Mouse (Mus musculus): ENCODE results near the gene Tsku.

Gene Tsku

DNA sequence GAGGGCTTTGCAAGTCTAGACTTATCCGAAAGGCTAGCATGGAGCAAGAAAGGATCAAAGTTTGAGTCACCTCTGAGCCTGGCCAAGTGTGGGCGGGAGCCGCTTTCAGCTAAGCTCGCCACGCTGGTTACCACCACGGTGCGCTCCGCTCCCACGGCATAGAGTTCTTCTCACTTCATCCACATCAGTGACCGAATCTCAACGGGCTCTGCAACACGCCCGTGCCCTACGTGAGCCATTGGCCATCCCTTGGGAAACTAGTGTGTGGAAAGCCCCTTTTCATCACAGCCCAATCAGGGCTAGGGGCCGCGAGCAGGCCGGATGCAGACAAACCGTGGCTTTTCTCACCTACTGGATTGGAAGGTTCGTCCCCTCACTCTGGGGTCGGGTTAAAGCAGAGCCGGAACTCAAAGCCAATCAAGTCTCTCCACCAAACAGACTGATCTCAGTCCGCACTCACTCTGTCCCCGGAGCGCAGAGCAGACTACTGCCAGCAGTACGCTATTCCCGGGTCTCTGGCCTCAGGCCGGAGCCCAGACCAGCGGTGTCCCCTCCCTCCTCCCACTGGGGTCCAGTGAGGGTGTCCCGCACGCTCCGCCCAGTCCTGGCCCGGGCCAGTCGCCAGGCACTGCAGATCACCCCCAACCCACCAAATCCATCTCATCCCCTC, 1.0 kb downstream of the Tsku start:
- DNase-seq (ENCODE audit: low spot score in 2 of 2), result peak; percentile 34 to 46

DNA sequence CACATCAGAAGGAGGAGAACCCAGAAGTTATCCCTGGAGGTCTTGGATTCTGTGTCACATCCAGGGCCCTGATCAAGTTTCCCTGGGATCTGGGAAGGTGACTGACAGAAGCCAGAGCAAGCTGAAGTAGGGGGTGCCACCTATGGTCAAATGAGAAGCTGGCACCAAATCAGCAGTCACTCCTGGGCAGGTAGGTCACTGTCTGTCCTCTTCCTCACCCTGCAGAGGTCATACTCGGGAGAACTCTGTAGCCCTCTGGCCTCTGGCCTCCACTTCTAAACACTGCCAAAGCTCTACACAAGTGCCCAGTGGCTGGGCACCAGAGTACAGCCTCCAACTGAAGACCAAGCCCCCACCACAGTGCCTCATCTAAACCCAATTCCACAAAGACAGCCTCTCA, 3.1 kb downstream of the Tsku start:
- no peak for DNase-seq (ENCODE audit: low spot score in 2 of 2)

DNA sequence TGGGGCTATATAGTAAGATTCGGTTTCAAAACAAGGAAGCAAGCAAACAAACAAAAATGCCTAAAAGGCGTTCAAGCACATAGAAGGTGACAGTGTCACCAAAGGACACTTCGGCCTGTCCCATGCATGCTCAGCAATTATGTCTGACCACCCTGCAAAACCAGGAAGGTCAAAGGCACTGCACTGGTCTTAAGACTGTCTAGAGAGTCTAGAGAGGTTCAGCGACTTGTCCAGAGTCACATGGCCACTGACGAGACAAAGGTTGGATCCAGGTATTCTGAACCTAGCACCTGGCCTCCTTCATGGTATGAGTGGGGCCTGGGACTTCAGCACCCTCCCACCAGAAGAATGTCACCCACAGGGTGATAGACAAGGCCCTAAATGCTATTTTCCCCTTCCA, 3.8 kb downstream of the Tsku start:
- DNase-seq (ENCODE audit: low spot score in 2 of 2), result no peak

DNA sequence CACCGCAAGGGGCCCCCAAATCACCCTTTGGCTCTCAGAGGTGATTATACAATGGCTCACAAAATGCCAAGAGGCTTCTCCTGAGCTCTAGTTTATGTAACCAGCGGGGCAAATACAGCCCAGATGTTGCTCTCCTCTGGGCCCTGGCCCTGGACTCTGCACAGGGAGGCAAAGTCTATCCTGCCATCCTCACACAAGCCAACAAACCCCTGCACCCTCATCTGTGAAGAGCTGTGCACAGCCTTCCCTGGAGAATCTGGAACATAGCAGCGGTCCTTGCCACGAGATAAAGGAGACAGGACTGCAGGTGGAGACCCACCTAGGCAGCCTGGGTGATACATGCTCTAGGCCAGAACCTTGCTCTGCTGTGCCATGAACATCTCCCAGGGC, 6.2 kb downstream of the Tsku start:
- DNase-seq (ENCODE audit: low spot score in 2 of 2), result no peak

DNA sequence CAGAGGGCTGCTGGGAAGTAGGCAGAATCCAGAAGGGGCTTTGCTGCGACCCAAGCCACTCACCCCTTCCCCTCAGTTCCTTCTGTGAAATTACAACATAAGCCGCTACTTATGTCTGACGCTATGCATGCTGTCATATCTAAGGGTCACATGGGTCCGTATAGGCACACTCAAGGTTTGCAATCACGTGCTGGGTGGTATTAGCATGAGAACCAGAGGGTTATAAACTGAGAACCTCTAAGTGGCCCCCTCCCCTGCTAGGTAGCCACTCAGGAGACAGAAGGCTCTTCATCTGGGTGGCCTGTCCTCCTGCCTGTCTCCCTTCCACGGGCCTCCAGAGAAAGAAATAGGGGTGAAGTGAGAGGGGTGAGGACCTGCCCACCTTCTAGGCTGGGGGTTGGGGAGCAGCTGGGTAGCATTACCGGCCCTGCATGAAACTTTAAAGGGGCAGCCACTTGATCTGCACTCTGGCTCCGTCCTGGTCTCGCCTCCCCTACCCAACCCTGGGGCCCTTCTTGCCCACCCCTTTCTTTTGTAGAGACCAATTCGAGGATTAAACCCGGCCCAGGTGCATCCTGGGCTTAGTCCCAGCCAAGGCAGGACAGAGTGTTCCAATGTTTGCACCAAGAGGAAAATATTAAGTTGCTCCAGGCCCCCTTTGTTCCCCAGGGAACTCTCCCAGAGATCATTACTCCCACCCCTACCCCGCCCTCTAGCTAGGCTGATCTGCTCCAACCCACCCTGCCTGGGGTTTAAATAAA, 6.8 kb downstream of the Tsku start:
- no peak for DNase-seq (ENCODE audit: low spot score in 2 of 2)

DNA sequence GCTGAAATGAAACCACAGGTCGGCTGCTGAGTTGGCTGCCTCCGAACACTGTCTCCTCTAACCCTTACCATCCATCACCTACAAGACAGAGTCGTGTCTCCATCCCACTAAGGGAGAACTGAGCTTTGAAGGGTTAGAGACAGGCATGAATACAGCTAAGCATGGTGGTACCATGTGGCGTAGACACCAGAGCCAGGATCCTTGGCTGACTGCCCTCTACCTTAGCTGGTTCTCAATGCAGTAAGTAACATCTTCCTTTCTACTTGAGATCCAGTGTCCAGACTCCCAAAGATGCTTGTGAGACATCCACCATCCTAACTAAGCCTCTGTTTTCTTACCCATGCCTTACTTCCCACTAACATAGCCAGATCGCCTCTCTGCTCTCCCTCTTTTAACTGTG, 7.5 kb downstream of the Tsku start:
- DNase-seq (ENCODE audit: low spot score in 2 of 2), result no peak

DNA sequence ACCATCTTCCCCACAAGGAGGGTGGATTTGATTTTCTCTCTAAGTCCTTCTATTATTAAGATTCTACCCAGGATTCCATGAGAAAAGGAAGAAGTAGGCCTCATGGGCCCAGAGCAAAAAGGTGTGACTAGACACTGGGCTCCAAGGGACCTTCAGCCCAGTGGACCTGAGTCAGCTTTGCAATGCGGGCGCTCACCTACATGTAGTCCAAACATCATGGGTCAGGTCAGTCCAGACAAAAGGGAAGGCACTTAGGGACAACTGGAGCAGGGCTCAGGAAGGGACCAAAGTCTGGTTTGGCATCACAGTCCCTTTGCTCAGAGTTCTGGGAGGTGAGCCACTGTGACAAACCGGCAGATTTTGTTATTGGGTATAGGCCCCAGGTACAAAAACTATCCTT, 9.6 kb downstream of the Tsku start:
- no peak for DNase-seq (ENCODE audit: low spot score in 2 of 2)

DNA sequence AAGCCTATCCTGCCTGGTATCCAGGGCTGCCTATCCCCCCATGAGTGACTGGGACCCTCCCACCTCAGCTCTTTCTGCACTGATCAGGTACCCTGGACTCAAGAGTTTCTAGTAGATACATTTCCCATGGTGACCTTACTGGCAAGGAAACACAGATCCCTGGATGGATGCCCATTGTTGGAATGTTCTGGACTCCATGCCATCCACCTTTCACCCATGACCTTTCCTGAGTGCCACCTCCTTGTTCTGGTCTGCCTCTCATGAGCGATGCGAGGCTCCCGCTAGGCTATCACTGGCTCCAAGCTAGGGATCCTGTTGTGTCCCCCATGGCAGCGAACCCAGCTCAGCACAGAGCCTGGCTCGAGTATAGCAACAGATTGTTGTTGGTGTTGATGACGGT, 11.3 kb downstream of the Tsku start:
- no peak for DNase-seq (ENCODE audit: low spot score in 2 of 2)

DNA sequence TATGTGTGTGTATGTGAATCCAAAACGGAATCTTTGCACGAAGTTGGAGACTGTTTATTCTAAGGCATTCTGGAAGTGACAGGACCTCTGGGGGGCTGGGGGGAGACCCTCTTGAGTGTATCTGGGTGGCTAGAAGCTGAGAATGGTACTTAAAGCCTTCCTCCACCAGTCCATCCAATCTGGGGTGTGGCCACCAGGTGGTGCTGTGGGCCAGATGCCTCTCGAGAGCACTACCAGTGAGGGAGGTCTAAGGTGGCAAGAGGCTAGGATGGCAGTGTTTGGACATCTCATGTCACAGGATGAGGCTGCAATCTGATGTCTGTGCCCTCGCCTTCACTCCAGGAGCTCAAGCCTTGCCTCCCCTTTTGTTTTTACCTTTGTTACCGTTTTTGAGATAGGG, 12.0 kb downstream of the Tsku start:
- DNase-seq (ENCODE audit: low spot score in 2 of 2), result peak; percentile 53 to 70

DNA sequence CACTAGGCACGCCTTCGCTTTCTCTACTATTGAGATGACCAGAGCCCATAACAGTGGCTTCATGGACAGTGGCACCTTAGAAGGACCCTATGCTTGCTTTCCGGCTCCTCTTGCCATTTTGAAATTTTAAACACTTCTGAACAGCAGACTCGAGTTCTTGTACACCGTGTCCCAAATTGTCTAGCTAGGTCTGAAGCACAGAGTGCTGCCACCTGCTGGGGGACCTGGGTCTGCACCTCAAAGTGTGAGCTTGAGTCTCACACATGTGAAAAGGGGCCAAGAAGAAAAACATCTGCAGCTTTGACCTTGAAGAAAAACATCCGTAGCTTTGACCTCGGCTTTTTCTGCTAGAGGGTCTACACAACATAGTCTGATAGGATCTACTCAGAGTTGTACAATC, 13.1 kb downstream of the Tsku start:
- peak; percentile 38 to 59 for DNase-seq (ENCODE audit: low spot score in 2 of 2)

DNA sequence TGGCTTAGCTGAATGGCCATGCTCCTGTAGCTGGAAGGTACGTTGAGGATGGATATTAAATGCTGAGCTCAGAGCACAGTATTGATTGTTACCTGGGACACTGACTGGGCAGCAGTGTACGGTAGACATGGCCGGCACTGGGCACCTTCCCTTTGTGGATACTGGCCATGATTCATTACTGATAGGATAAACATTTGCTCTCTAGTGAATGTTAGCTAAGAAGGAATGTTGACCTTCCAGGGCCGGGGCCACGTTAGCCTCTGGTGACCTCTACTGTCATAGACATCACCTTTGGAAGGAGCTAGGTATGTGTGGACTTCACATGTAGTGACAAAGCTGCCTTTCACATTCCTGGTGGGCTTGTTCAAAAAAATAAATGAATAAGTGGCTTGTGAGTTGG, 13.7 kb downstream of the Tsku start:
- no peak for DNase-seq (ENCODE audit: low spot score in 2 of 2)

DNA sequence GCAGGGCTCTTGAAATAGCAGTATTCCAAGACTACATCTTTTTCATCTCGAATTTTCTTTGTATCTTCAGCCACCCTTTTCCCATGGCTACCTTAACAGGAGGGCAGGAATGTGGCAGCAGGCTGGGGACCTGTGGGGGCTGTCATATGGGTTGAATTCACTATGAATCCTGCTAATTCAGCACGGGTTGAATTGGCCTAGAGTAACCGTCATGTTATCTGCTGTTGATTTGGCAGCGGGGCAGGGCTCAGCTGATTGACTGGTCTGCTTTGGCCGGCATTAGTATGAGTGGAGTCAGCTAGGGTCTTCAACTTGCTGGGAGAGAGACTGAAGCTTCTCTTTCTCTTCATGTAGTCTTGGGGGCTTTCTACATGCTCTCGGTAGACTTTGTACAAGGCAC, 16.1 kb downstream of the Tsku start:
- DNase-seq (ENCODE audit: low spot score in 2 of 2), result no peak

DNA sequence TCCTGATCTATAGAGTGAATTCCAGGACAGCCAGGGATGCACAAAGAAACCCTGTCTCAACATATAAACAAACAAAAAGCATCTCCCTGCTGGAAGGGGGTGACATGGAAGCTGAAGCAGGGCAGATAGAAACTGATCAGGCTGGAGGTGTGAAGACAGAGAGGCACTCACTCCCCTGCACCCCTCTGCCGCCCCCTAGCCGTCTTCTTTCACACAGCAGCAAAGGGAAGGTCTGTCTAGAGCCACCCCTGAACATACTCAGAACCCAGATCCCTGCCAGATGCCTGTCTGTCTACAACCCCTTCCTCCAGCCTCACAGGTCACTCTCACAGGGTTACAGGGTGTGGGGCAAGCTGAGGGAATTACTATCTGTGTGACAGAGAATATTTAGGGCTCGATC, 16.8 kb downstream of the Tsku start:
- DNase-seq (ENCODE audit: low spot score in 2 of 2), result peak; percentile 22 to 41

DNA sequence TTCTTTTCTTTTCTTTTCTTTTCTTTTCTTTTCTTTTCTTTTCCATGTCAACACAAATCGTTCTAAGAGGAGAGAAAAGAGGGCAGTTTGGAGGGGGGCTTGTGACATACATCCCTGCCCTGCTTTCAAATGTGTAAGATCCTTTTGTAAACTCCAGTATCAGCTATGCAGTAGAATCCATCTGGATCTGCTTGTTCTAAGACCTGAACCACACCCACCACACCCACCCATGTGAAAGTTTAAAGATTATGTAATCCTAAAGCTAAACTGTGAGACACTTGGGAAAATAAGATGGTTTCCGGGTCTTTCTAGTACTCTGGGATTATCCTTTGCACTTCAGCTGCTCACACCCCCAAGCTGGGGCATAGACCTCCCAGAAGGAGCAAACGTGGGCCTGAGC, 18.9 kb downstream of the Tsku start:
- no peak for DNase-seq (ENCODE audit: low spot score in 2 of 2)

DNA sequence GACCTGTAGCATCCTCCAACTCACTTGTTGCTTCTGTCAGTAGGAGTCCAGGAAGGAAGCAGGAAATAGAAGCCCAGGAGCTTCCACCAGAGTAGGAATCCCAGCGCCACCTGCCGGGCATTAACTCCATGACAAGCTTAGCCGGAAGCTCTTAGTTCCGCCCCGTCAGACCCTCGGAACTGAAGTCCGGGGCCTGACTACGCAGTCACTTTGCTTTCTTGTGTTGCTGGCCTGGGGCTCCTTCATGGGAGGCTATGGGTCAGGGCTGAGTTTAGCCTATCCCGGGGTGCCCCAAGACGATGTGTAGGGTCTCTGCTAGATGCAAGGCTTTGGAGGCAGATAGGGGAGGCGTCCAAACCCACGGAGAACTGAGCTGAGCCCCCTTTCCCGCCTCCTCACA, 19.7 kb downstream of the Tsku start:
- DNase-seq (ENCODE audit: low spot score in 2 of 2), result peak; percentile 67 to 77

DNA sequence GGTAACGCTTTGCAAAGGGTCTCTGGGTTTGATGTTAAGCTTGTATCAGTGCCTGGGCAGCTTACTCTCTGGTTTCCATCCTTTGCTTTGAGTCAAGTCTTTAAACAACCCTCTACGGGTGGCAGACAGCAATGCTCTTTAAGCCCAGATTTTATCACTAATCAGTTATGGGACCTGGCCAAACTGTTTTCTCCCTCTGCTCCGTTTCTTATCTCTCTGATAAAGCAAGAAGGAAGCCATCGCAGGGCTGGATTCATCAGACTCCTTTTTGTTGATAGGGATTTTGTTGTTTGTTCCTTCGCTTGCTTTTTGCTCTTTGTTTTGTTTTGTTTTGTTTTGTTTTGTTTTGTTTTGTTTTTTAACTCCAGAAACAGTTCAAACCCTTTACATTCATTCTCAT, 20.8 kb downstream of the Tsku start:
- DNase-seq (ENCODE audit: low spot score in 2 of 2), result no peak

DNA sequence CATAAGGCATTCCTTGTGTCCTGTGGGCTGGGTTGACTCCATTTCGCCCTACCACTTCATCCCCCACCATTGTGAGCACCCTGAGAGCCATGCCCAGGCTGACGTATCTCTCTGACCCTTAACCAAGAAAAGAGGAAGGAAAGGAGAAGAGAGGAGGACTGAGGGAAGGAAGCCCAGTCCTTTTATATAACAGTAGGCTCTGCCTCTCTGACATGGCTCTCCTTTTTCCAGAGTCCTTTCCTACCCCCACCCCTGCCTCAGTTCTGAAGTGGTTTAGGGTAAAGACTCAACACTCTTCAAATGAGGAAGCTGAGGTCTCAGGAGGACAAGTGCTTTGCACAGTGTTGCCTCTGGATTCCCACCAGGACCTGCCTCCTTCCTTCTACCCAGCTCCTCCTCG, 27.1 kb downstream of the Tsku start:
- no peak for DNase-seq (ENCODE audit: low spot score in 2 of 2)

DNA sequence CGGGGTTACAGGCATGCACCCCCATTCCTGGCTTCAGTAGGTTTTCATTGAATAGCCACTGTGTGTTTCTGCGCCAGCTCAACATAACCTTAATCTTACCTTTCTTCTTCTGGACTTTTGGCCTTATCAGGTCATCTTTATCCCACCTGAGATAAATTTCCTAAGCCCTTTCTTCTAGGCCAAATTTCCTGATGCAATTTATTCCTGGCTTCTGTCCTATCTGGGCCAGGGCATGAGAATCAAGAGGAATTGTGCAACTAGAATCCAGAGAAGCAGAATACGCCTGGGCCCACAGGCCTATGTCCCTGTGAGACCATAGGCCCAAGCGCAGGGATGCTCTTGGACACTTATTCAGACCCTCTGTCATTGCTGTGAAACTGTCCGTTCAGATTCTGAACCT, 27.6 kb downstream of the Tsku start:
- no peak for DNase-seq (ENCODE audit: low spot score in 2 of 2)

DNA sequence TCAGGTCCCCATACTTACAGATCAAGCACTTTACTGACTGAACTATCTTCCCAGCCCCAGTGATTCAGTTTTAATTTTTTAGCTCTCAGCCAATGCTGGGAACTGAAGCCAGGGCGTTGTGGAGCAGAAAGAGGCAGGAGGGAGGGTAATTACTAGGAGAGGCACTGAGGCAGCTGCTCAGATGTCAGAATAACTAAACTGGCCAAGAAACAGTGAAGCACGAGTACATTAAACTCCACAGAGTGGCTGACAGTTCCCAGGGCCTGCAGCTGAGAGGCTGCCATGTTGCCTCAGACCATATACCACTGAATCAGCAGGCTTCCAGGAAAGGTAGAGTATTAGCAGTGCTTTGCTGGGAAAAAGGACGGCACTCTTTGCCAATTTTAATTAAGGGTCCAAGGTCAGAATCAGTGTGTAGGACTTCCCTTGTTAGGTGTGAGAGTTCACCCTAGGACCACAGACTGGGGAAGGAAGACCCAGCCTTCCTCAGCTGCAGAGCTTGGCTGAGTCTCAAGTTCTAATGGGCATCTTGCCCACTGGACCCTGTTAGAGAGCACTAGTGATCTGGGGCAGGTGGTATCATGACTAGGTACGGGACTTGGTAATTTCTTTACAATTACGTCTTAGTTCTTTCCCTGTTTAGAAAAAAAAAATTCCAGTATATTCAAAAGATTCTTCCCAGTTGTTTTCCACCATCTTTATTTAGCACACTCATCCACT, 28.3 kb downstream of the Tsku start:
- DNase-seq (ENCODE audit: low spot score in 2 of 2), result no peak

DNA sequence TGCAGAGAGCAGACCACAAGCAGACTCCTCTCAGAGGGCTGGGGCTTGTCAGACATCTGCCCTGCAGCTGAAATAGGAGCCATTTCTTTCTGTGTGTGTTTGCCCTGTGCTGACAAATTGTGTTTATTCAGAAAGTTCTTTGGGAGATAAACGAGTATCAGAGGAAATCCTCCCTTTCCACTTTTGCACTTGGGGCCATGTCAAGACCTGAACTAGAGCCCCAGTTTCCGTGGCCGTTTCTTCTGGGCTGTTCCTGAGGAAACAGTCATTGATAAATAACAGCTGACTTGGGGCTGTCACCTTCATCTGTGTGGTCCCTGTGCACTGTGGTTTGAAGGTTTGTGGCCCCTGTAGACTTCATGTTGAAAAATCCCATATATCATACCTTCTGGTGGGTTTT, 29.2 kb downstream of the Tsku start:
- no peak for DNase-seq (ENCODE audit: low spot score in 2 of 2)

DNA sequence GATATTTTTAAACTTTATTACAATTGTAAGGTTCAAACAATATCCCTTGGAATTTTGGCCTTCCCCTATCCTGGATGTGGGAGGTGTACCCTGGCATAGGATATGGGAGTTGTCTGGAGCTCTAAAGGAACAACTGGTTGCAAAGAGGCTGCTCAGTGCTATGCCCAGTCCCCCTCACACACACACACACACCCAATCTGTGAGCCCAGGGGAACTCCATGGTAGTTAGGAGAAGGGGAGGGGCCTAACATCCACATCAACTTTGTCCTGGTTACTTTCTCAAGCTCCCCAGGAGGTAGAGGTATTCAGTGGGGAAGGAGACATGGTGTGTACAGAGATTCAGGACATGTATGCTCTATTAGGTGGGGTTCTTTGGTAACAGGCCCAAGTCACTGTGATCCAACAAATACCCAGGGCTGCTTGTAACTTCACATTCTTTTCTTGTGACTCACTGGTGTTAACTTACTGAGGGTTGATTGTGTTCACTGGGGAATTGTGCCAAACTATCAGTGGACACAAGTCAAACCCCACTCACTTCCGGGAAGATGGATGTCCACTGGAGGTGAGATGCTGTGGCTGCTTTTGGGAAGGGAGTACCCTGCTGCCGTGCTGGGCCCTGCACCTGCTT, 30.6 kb downstream of the Tsku start:
- no peak for DNase-seq (ENCODE audit: low spot score in 2 of 2)

DNA sequence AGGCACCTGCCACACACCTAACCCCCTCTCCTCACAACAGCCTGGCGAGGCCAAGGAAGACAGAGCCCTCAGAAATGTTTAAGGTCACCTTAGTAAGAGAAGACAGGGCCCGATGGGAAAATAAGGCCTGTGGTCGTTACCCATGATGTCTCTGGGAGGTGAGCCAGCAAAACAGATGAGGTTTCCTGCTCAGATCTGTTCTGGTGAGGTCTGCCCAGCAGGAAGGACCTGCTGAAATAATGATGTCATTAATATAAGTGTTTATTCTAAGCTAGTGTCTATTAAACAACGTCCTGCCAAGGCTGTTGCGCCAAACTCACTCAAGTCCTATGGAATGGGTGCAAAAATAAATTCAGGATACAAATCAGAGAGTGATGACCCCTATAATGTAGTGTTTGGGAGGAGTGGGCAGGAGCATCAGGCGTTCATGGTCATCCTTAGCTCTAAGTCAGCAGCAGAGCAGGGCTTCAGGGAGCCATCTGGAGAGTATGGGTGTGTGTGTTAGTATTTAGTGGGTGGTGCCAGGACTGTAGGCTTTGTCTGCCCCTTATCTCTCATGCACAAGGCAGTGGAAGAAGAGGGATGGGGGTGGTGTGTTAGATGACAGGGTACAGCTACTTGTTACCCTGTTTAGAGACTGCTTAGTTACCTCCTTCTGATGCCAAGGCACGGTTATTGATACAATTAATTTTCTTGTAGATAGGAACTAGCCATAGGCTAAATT, 31.3 kb downstream of the Tsku start:
- no peak for DNase-seq (ENCODE audit: low spot score in 2 of 2)

All from natural killer cell, adult 2 months (primary cell).